Mouse (Mus musculus) ES-E14 (cell line): ENCODE data around the gene Cyfip2.

Experiments used
- CHD2 ChIP-seq: IDR thresholded peaks from 2 replicates; pipeline ENCODE4 v1.6.1; 2014; ENCODE audit warnings: mild to moderate bottlenecking, low read depth, low read length, inconsistent platforms
- HCFC1 ChIP-seq: IDR thresholded peaks from 2 replicates; pipeline ENCODE4 v1.6.1; 2012; ENCODE audit warnings: low read length, inconsistent platforms, borderline replicate concordance; ENCODE audit not compliant: insufficient read depth
- MAFK ChIP-seq: IDR thresholded peaks from 2 replicates; pipeline ENCODE4 v1.6.1; 2014; ENCODE audit warnings: mild to moderate bottlenecking, low read depth, low read length, inconsistent platforms; ENCODE audit not compliant: insufficient read depth
- ZC3H11A ChIP-seq: IDR thresholded peaks from 2 replicates; pipeline ENCODE4 v1.6.1; 2012; ENCODE audit warnings: low read depth, mild to moderate bottlenecking, inconsistent platforms, low read length, borderline replicate concordance
- ZNF384 ChIP-seq: IDR thresholded peaks from 2 replicates; pipeline ENCODE4 v1.6.1; 2012; ENCODE audit warnings: low read depth, low read length, inconsistent platforms

DNA sequence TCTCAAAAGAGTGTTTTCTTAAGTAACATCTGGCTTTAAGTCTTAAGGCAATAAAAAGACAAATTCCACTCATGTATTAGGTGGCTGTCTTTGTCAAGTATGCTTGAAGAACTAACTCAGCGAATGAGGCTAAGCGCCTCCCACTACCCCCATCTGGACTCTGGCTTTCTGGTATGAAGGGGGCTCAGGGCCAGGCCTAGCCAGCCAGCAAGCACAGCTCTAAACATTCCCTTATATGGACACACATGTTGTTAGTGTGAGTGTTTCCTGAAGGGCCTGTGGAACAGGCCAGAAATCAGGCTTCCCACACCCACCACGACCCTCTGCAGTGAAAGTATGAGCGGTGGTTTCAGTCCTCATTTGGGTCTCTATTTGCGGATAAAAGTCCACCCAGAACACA is 98.8 kb downstream of the Cyfip2 start:
- TF ChIP-seq ZNF384: no peak
- no peak for TF ChIP-seq HCFC1
- TF ChIP-seq ZC3H11A: no peak
- TF ChIP-seq CHD2: no peak
- no peak for TF ChIP-seq MAFK
